Mouse (Mus musculus): Measurements from ENCODE around the gene Olfr611.
"Not testable (repeated sequence)": the region's sequence is repeated elsewhere in the genome, so short reads cannot be mapped to it uniquely, and the experiment has no call there.

Olfr611 gene

GRCm38 (mm10) chr7:103520746-103521145 is at the start of gene Olfr611:
TSS of gene Olfr611 (minus strand) at chr7:103520846.
- DNase-seq (ENCODE audit: low spot score): not testable (repeated sequence)

DNA sequence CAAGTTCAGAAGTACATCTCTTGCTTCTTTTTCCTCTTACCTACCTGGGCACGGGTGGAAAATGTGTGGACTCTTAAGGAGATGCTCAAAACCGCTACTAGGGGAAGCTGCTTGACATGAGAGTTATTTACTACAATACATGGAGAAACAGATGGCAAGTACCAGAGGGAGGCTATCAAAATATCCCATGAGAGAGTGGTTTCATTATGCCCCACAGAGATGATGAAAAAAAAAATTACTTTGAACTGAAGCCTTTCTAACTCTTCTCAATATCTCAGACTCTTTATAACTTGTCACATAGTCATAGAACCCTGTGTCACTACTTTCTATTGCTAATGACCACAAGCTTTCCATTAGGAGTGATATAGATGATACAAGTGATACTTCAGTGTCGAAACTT is 48.4 kb upstream of the Olfr611 start, which contains the start of gene Olfr616:
Olfr616 (minus strand) TSS at position 101 of the 400 bp plus-strand sequence.
- no peak for DNase-seq (ENCODE audit: low spot score)

- DNase-seq (ENCODE audit: low spot score): no peak
Observed at GRCm38 (mm10) chr7:103555779-103556178, 35.1 kb upstream of the Olfr611 start, which contains the start of gene Olfr615. TSS of gene Olfr615 (plus strand) at chr7:103556079.

DNA sequence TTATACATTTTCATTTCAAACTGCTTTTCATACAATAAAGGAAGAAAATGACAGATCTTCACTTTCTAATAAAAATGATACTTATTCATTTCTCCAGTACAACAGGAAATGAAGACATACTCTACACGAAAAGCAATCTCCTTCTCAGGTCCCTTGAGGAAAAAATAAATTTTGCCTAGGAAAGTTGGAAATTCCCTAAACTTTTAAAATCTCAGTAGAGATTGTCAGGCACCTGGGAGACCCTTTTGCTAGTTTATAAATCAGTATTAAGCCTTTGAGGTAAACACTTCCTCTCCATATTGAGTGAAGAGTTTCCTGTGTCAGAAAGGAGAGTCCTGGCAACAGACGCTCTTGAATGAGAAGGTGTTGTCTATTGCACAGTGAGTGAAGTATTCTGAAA is 27.1 kb upstream of the Olfr611 start, which contains the start of gene Olfr613:
Olfr613 (plus strand) TSS at position 301 of the 400 bp plus-strand sequence.
- no peak for DNase-seq (ENCODE audit: low spot score)

DNA sequence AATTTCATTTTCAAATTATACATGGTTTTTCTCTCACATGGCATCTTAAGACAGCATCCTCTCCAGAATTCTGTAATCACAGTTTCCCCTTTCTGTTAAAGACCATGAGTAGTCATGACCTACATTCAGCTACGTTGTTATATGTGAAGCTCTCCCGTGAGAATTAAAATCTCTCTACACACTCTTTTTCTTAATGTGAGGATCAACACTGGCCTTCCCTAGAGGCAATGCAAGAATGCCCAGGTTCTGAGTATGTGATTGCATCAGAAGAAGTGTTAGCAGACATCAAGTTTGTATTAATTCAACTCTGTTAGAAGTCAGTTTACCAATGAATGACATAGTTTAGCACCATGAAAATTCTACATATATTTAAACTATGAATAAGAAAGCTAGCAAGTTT is 22.0 kb upstream of the Olfr611 start, which contains the start of gene Olfr612:
Olfr612 (minus strand) TSS at position 101 of the 400 bp plus-strand sequence.
- DNase-seq (ENCODE audit: low spot score): not testable (repeated sequence)

GRCm38 (mm10) chr7:103512022-103512421 is 8.6 kb downstream of the Olfr611 start, which contains the start of gene Olfr610:
TSS of gene Olfr610 (minus strand) at chr7:103512122.
- no peak for DNase-seq (ENCODE audit: low spot score)

- no peak for DNase-seq (ENCODE audit: low spot score)
Observed at GRCm38 (mm10) chr7:103497962-103498361, 22.7 kb downstream of the Olfr611 start, which contains the start of gene Olfr609. TSS of gene Olfr609 (minus strand) at chr7:103498062.

- not testable (repeated sequence) for DNase-seq (ENCODE audit: low spot score)
Observed at GRCm38 (mm10) chr7:103477106-103477505, 43.5 kb downstream of the Olfr611 start.

DNA sequence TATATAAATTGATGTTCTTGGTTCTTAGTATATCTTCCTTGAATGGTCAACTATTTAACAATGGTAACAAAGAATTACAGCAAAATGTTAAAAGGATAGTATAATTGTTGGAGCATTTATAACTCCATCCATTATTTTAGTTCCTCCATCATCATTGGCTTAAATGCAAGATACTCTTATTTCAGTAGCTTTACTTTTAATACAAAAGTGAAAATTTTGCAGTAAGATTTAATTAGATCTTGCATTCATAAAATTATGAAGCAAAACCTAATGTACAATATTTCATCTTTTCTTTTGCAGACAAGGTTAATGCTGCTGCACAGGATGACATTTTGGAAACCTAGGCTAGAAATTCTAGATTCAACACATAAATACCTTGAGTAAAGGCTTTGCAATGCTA is 51.1 kb downstream of the Olfr611 start, which contains the start of gene Olfr608:
Olfr608 (plus strand) TSS at position 301 of the 400 bp plus-strand sequence.
- DNase-seq (ENCODE audit: low spot score): no peak

Data from testis, postnatal 14 days (tissue).